Mouse (Mus musculus) stomach, postnatal 0 days (tissue): ENCODE data around the gene Psmd1.

ENCODE experiments used
- CTCF ChIP-seq: IDR thresholded peaks from 2 replicates; pipeline ENCODE4 v1.5.1; 2016; ENCODE audit warnings: antibody characterized with exemption, low read depth, mild to moderate bottlenecking, moderate library complexity
- EP300 ChIP-seq: optimal IDR thresholded peaks from 2 replicates; pipeline ENCODE3; 2016; ENCODE audit warnings: antibody characterized with exemption

DNA sequence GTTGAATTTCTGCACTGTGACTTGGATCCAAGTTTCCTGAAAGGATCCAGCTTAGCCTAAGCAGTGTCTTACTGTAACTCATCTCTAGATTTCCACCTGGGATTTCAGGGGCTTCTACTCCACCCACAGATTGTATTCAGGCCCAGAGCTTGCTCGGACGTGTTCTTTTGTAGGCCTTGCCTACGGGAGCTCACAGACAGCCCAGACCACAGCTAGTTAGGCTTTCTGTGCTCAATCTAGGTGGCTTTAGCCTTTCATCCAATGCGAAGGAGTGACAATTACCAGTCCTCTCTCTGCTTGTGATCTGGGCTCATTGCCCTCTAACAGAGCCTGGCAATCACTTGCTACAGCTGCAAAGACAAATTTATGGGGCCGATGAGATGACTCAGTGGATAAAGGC lies 82.1 kb downstream of the Psmd1 start:
- TF ChIP-seq CTCF (no peak), EP300 (no peak)
